Mouse (Mus musculus) left cerebral cortex, postnatal 4 days (tissue): Measurements from ENCODE around the gene Vps8. TPM values are rescaled to one million over a fixed set of nuclear protein-coding genes. Genes with fewer than 3 reads are reported as not detected.

ENCODE experiments used
- DNase-seq: peaks from one replicate; pipeline ENCODE4 v3.0.0-alpha.2; 2022
- intact Hi-C: fragments of 180-260 bp; cut with DNase I; formaldehyde crosslinking; loops from one replicate; pipeline ENCODE4 v1.15.1; 2025
- total RNA-seq, 2 experiments: library from RNA; stranded (reverse); gene quantifications; 2 replicates each; pipeline ENCODE4 v1.2.3; 2021

Vps8 gene
- total RNA-seq, 2 experiments from 2014 or later: 58.6 to 70.0 TPM

DNA sequence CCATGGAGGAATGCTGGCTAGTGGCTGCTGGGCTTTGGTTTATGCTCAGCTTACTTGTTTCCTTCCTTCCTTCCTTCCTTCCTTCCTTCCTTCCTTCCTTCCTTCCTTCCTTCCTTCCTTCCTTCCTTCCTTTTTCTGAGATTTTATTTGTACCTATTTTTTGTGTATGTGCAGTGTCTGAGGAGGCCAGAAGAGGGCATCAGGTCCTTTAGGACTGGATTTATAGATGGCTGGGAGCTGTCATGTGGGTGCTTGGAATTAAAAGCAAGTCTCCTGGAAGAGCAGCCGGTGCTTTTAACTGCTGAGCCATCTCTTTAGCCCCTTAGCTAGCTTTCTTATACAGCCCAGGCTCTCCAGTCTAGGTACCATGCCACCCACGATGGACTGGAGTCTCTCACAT is 116.0 kb downstream of the Vps8 start:
- intact Hi-C loops: no loop called here
- no peak for DNase-seq

DNA sequence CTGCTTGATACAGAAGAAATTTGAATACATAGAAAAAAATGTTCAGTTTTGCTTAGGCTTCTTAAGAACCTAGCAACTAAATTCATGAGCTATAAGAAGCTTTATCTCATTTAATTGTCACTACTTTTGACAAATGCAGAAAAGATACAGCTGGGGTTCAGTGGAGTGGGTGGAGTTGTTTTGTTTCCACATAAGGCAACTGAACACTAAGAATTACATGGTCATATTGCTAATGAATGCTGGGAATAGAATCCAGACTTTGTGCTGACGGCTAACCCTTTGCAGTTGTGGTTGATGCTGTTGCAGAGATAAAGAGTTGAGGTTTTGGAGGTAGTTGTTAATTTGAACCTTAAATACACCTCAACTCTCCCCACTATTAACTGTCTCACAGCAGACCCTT is 119.6 kb downstream of the Vps8 start:
- intact Hi-C loops: no loop called here
- DNase-seq: no peak

DNA sequence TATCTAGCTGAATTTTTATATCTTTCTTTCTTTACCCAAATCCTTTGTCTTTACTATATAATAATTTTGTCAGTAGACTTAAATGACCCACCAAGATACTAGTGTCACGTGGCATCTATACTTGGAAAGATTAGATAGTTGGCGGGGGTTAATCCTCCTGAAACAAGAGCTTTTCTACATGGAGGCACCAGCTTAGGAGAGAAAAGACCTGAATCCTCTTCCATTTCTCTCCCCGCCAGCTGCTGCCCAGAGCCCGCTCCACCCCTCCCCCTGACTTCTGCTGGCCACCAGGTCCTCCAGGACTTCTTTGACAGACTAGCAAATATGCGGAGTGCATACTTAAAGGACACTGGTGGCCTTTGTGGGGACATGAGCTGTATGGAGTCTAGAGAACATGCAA is 124.5 kb downstream of the Vps8 start:
- intact Hi-C loops: no loop called here

DNA sequence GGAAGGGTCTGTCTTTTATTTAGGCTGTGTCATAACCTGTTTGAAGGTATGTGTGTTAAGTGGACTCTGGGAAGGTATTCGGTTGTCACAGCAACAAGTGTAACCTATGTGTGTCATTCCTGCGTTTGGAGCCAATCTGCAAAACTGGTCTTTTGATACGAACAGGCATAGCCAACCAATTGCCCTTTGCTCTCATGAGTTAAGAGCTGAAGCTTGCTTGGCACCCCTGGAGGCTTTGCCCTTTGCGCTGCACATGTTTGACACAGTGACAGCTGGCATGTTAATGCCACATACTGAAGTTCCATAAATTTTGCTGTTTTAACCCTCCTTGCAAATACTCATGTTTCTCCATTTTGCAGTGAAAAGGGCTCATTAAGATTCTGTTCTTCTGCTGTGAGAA is 126.8 kb downstream of the Vps8 start:
- intact Hi-C loops: no loop called here
- no peak for DNase-seq

More for the DNA sequence above, 124.5 kb downstream of the Vps8 start:
- no peak for DNase-seq

DNA sequence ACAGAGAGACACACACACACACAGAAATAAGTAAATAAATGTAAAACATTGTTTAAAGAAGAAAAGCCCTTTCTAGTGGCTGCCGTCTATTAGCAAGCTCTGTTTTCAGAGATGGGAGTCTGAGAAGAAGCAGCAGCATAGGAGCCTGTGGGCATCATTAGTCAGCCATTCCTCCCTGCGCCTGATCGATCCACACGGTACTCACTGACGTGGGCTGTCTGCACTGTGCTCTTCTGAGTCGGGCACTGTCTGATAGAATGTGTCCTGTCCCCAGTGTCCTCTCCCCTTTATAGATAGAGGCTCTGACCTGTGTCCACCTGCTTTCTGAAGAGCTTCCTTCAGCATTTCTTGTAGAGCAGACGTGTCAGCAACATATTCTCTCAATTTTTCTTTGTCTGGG is 127.5 kb downstream of the Vps8 start:
- DNase-seq: no peak
- intact Hi-C loops: no loop called here

DNA sequence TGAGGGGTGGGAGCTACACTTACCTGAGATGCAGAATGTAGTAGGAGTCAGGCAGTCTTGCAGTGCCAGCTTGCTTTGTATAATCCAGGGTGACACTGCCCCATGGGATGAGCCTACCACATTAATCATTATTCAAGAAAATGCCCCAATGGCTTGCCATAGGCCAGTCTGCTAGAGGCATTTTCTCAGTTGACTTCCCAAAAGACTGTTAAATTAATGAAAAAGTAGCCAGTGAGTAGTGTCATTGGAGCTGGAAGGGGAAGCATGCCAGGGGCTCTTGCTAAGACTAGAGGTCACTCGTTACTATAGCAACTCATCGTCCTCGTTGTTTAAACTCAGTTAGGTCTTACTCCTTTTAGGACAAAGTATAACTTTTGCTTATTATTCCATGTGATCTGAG is 130.6 kb downstream of the Vps8 start:
- no peak for DNase-seq
- intact Hi-C loops: no loop called here

DNA sequence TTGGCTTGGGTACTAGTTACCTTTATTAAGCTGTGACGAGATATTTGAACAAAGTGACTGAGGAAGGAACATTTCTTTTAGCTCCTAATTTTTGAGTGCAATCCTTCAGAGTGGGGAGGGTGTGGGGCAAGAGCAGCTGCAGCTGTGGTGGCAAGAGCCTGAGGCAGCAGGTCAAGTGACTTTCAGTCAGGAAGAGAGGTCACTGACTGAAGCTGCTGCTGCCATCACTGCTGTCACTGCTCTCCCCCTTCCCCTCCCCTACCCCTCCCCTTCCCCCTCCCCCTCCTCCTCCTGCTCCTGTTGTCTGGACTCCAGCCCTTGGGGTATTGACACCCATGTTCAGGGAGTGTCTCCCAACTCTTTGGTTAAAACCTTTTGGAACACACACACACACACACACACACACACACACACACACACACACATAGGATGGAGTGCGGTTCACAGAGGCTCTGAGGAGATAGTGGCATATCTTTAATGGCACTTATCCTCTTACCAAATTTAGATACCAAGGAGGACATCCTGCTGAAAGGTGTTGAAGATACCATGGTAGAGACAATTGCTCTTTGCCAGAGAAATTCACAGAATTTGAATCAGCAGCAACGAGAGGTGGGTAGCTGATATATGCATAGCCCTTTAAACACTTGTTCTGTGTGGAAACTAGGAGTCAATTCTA is 139.8 kb downstream of the Vps8 start:
- intact Hi-C loops: no loop called here

DNA sequence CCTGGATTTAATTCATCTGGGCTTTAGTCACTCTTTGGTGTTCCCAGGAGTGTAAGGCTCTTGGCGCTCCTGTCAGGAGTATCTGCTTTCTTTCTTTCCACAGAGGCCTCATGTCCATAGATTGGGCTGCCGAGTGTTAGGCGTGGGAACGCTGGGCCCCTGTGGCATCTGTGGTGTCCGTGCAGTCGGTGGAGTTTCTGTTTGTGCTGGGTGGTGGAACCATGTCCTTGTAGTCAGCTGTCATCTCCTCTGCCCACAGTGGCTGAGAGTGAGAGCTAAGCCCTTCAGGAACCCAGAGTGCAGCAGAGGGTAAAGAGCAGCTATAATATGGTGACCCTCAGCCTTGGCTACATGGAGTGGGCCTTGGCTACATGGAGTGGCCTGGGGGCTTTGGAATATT is 140.4 kb downstream of the Vps8 start:
- no peak for DNase-seq

More for the DNA sequence above, 139.8 kb downstream of the Vps8 start:
- no peak for DNase-seq

DNA sequence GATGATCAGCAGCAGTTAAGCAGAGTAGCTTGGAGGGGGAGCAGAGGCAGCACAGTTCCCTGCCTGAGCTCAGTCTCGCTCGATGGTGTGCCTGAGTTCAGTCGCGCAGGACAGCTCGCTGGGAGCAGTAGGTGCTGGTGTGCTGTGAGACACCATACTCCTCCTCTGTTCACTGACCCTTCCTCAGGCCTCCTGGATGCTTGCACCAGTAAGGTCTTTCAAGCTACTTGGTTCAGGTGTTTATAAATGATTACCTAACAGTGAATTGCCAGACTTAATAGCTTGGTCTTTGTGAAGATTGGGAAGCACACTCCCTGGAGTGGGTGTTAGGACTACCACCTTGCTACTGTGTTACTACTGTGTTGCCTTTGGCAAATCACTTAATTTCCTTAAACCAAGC is 144.2 kb downstream of the Vps8 start:
- DNase-seq: no peak
- intact Hi-C loops: no loop called here

More for the DNA sequence above, 140.4 kb downstream of the Vps8 start:
- intact Hi-C loops: no loop called here

DNA sequence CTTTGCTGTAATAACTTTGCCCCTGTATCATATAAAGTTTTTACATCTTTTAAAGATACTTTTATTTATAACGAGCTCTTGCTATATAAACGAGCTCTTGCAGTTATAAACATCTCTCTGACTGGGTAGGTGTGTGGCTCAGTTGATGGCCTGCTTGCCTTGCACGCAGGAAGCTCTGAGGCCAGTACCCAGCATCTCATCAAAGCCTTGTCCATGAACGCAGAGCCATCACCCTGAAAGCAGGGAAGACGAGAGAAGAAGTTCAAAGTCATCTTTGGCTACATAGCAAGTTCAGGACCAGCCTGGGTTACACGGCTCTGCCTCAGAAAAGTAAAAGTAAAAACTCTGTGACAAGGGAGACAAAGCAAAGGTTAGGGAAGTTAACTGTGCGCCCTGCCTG is 147.0 kb downstream of the Vps8 start:
- intact Hi-C loops: no loop called here
- no peak for DNase-seq

DNA sequence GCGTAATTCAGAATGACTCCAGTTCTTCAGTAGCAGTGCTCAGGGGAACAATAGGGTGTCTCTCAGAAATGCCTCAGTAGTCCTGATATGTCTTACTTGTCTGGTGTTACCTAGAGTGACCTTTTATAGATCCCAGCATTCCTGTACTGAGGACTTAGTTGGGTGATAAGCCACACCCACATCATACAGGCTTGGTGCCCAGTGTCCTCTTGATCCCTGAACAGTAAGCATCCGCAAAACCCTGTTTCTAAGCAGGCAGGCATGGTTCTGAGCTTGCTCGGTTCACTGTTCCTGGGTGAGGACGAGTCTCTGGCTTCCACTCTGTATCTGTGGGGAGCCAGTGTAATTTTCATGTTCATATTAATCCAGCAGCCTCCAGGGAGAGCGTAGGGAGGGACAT is 147.9 kb downstream of the Vps8 start:
- intact Hi-C loops: no loop called here
- DNase-seq: no peak

DNA sequence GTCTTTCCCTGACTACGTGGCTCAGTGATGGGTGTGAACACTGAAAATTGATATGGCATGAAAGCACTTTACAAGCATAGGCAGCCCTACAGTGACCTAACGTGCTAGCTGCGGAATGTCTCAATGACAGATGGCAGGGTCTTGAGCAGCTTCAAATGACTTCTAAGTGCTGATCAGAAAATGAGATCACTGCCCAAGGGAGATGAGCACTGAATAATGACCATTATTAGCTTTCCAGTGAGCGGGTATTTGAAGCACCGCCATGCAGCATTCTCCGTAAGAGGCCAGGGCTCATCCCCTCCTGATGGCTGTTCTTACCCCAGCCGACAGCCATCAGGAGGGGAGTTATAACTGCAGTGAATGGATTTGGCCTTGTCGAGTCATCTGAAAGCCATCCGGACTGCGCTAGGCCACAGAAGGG is 153.1 kb downstream of the Vps8 start:
- intact Hi-C loops: no loop called here
- DNase-seq: no peak

DNA sequence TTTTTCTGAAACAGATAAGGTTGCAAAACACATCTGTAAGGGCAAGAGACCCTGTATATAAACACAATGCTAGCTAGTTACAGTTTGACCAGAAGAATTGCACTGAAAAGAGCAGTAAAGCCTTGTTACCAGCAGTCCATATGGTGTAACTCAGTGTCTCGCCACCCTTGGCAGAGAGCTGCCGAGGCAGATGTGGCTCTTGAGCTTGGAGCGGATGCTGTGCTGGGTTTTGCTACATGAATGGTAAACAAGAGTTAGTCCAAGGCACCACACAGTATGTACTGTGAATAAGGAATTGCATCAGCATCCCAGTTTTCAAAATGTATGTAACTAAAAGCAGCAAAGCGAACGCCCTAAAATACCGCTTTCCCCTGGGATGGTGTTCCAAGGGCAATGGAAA is 166.2 kb downstream of the Vps8 start:
- intact Hi-C loops: no loop called here
- peak; percentile 30 for DNase-seq

DNA sequence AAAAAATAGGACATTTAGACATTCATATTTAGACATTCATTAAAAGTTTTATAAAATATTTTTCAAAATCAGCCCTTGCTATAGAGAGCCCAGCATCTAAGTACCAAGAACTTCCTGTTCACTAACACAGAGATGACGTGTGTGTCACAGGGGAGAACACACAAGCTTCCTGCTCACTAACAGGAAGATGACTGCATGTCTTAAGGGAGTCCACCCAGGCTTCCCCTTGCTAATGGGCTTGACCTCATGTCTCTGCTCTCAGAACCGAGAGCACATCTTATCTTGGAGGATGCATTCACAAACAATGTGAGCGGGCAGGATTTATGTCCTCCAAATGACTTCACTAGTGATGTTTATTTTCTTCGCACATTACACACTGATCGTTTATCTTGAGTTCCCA is 167.9 kb downstream of the Vps8 start:
- intact Hi-C loops: no loop called here
- DNase-seq: no peak

DNA sequence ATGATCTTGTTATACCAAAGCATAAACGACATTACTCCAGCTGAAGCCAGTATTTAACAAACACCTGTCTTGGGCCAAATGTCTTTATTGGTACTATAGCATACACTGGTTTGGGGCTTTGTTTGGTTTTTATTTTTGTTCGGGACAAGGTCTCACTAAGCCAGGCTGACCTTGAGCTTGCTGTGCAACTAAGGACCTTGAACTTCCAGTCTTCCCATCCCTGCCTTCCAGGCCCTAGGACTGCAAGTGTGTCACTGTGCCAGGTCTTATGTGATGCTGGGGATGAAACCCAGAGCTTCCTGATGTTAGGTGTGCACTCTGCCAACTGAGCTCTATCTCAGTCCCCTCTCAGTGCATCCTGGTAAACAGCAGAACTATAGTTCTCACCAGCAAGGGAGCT is 168.6 kb downstream of the Vps8 start:
- DNase-seq: no peak
- intact Hi-C loops: no loop called here

DNA sequence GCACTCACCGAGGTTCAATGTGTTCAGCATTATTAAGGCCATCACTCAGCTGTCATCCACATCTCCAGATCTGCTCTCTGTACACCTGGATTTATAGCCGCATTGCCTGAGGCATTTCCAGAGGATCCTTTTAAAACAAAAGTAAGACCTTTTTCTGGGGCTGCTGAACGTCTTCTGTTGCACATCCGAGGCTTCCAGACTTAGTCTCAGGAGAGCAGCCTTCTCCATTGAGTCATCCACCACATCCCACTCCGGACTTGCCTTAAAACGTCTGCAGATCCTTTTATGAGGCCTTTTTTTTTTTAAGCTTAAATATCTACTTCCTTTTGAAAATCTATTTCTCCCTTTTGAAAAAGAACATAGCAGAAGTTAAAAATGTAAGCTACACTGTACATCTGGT is 172.6 kb downstream of the Vps8 start:
- no peak for DNase-seq
- intact Hi-C loops: no loop called here

DNA sequence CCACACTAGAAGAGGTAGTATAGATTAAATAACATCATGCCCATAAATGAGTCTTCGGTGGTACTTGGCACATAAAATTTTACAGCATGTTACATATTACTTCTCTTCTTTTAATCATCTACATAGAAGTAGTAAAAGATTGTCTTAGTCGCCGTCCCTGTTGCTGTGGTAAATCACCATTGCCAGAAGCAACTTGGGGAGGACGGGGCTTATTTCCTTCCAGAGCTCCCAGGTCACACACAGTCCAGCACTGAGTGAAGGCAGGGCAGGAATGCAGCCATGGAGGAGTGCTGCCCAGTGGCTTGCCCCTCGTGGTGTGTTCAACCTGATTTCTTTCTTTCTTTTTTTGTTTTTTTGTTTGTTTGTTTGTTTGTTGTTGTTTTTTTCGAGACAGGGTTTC is 181.4 kb downstream of the Vps8 start:
- intact Hi-C loops: no loop called here
- DNase-seq: no peak

DNA sequence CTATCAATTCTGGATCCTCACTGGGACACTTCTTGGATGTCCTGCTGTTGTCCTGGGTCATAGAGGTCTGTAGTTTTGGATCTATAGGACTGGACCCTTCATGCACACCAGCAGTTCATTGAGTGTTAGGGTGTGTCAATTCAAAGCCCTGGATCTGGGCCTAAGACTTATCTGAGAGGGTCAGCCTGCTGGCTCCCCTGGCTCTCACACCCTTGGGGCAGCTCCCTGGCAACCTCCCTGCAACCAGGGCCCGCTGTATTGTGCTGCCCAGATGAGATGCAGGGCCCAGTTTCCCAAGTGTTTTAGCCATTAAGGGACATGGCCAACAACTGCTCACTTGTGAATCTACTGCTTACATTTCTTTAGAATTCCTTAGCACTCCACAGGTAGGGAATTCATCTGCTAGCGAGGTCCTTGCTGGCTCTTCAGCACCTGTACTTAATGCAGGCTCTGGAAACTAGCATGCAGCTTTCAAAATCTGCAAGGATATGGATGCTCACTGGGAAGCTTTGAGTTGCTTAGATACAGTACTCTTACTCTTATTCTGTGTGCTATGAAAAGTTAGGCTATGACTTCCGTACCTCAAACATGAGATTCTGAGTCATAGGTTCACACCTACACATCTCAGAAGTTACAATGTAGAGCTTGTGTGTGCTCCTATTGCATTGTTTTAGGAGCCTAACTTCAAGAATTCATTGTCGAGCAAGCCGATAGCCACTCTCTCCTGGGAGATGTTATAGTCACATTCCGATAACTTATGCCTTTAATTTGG is 183.5 kb downstream of the Vps8 start:
- intact Hi-C loops: no loop called here
- no peak for DNase-seq

DNA sequence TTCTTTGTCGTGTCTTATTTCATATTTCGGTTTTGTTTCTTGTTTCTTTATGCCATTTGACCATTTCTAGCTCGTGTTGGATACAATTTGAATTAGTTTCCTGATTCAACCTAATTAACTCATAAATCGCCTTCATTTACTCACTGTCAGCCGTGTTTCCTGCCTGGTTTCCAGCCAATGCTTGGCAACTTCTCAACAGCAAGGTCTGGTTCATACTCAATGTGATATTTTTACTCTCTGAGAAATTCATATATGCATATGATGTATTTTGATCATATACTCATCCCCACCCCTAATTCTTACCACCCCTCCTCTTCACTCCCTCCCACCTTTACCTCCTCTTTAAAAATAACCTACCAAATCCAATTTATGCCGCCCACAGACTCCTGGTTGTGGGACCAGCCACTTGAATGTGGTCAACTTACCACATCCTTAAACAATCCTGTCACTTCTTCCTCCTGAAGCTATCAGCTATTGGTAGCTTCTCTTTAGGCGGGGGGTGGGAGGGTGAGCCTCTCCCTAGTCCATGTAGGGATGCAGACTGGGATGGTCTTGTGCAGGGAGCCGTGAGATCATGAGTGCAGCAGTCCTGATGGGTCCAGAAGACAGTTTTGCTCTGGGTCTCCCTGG is 184.2 kb downstream of the Vps8 start:
- intact Hi-C loops: no loop called here
- peak; percentile 55 for DNase-seq

DNA sequence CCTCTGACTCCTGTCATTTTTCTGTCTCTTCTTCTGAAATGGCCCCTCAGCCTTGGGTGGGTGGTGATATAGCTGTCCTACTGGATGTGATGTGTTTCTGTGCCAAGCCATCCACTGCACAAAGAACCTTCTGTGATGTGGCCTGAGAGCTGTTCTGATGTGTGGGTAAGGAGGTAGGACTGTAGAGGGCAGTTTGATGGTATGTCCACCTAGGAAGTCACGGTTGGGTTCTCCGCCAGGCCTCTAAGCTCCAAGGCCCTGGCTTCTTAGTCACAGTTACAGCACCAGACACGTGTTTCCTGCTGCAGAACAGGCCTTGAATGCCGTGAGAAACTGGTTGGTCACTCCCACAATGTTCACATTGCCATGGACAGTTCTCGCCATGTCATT is 184.7 kb downstream of the Vps8 start:
- no peak for DNase-seq
- intact Hi-C loops: no loop called here

DNA sequence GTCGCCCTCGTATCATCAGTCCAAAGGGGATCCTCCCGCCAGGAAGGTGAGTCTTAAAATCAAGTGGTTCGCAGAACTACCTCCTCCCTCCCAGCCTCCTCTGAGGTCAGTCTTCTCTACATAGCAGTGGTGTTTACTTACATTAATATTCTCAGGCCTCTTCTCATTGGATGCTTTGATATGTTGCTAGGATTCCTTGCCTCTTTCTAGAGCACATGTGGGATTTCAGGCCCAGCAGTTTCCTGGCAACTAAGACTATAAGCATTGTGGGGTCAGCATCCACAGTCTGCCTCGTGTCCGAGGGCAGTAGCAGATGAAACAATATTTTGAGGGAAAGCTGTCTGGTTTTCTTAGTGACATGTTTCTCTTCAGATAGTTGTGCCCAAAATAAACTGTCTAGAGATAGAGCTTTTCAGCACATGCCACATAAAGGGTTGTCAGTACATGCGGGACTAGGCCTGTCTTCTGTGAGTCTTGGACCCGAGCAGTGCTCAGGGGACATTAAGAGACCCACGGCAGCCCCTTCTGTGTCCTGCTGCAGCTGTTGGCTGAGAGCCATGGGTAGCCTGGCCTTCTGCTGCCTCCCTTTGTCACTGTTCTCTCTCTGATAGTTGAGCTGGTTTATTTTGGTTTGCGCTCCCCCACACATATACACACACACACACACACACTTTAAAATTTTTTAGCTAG is 185.4 kb downstream of the Vps8 start:
- intact Hi-C loops: no loop called here

More for the DNA sequence above, 185.4 kb downstream of the Vps8 start:
- peak; percentile 83 for DNase-seq
